Mouse (Mus musculus) MEL (cell line): ENCODE data around the gene Gsap. TPM values are rescaled to one million over a fixed set of nuclear protein-coding genes. Genes with fewer than 3 reads are reported as not detected.

ENCODE experiments used
- DNase-seq: peaks from one replicate; pipeline ENCODE4 v3.0.0; 2011; ENCODE audit warnings: low read depth, low spot score
- H3K27ac ChIP-seq: 2 replicates; pipeline ENCODE4 v1.5.1; 2012; ENCODE audit warnings: low read depth, mild to moderate bottlenecking, control low read depth, low read length, moderate library complexity; ENCODE audit not compliant: control insufficient read depth
- H3K27me3 ChIP-seq, 2 experiments: fragments of 150-350 bp in 1 of 2; sonication (generic) in 1 of 2; 2 replicates each; pipeline ENCODE4 v1.6.1; 2012; ENCODE audit warnings: low read length in 2 of 2, mild to moderate bottlenecking in 2 of 2, improper control_type of control experiment in 1 of 2, moderate library complexity in 1 of 2; ENCODE audit not compliant: insufficient read depth in 2 of 2, control insufficient read depth in 1 of 2
- H3K36me3 ChIP-seq, 2 experiments: 2 replicates each; pipeline ENCODE4 v1.6.1; 2012 to 2014; ENCODE audit warnings: low read length in 2 of 2, improper control_type of control experiment in 1 of 2, inconsistent platforms in 1 of 2, mild to moderate bottlenecking in 1 of 2; ENCODE audit not compliant: insufficient read depth in 2 of 2, control insufficient read depth in 1 of 2
- H3K4me1 ChIP-seq, 2 experiments: fragments of 150-350 bp in 1 of 2; sonication (generic) in 1 of 2; 2 replicates each; pipeline ENCODE4 v1.6.1; 2012; ENCODE audit warnings: low read length in 2 of 2, improper control_type of control experiment in 1 of 2, mild to moderate bottlenecking in 1 of 2; ENCODE audit not compliant: insufficient read depth in 2 of 2, control insufficient read depth in 1 of 2
- H3K4me3 ChIP-seq, 2 experiments: fragments of 150-350 bp in 1 of 2; sonication (generic) in 1 of 2; 2 replicates each; pipeline ENCODE4 v1.5.1; 2012; ENCODE audit warnings: low read depth in 2 of 2, low read length in 2 of 2, mild to moderate bottlenecking in 2 of 2, moderate library complexity in 2 of 2, control low read depth in 1 of 2, improper control_type of control experiment in 1 of 2; ENCODE audit not compliant: control insufficient read depth in 1 of 2, insufficient read depth in 1 of 2
- H3K79me2 ChIP-seq: 2 replicates; pipeline ENCODE4 v1.6.1; 2012; ENCODE audit warnings: mild to moderate bottlenecking, low read length, moderate library complexity; ENCODE audit not compliant: control insufficient read depth, poor library complexity, insufficient read depth
- H3K9ac ChIP-seq: 2 replicates; pipeline ENCODE4 v1.6.1; 2012; ENCODE audit warnings: low read depth, mild to moderate bottlenecking, control low read depth, low read length, moderate library complexity; ENCODE audit not compliant: control insufficient read depth, poor library complexity, severe bottlenecking
- H3K9me3 ChIP-seq: fragments of 150-350 bp; sonication (generic); replicated peaks from 2 replicates; pipeline ENCODE4 v1.6.1; 2012; ENCODE audit warnings: mild to moderate bottlenecking, low read length, improper control_type of control experiment, moderate library complexity; ENCODE audit not compliant: insufficient read depth
- BHLHE40 ChIP-seq: IDR thresholded peaks from 2 replicates; pipeline ENCODE4 v1.6.1; 2012; ENCODE audit warnings: low read depth, mild to moderate bottlenecking, inconsistent platforms, low read length, improper control_type of control experiment, borderline replicate concordance
- CHD1 ChIP-seq: IDR thresholded peaks from 2 replicates; pipeline ENCODE4 v1.6.1; 2012; ENCODE audit warnings: low read depth, mild to moderate bottlenecking, inconsistent platforms, low read length, improper control_type of control experiment
- CHD2 ChIP-seq: IDR thresholded peaks from 2 replicates; pipeline ENCODE4 v1.6.1; 2011; ENCODE audit warnings: low read length, improper control_type of control experiment
- CTCF ChIP-seq, 3 experiments: IDR thresholded peaks in 2 of 3; conservative IDR thresholded peaks in 1 of 3; 2 replicates each; pipeline ENCODE4 v1.5.1; 2011 to 2012; ENCODE audit warnings: low read length in 3 of 3, low read depth in 2 of 3, mild to moderate bottlenecking in 2 of 3, improper control_type of control experiment in 1 of 3, inconsistent platforms in 1 of 3, mixed read lengths in 1 of 3, moderate library complexity in 1 of 3; ENCODE audit not compliant: control insufficient read depth in 1 of 3, insufficient read depth in 1 of 3, poor library complexity in 1 of 3, severe bottlenecking in 1 of 3
- E2F4 ChIP-seq: IDR thresholded peaks from 2 replicates; pipeline ENCODE4 v1.6.1; 2011; ENCODE audit warnings: low read depth, low read length, improper control_type of control experiment, borderline replicate concordance
- ELF1 ChIP-seq: IDR thresholded peaks from 2 replicates; pipeline ENCODE4 v1.6.1; 2014; ENCODE audit warnings: low read depth, mild to moderate bottlenecking, inconsistent platforms, low read length, improper control_type of control experiment, moderate library complexity
- EP300 ChIP-seq, 2 experiments: IDR thresholded peaks; 2 replicates each; pipeline ENCODE4 v1.6.1; 2011; ENCODE audit warnings: improper control_type of control experiment in 2 of 2, low read length in 2 of 2, low read depth in 1 of 2, mild to moderate bottlenecking in 1 of 2
- ETS1 ChIP-seq: IDR thresholded peaks from 2 replicates; pipeline ENCODE4 v1.6.1; 2012; ENCODE audit warnings: low read depth, mild to moderate bottlenecking, inconsistent platforms, low read length, improper control_type of control experiment, moderate library complexity
- GABPA ChIP-seq: IDR thresholded peaks from 2 replicates; pipeline ENCODE4 v1.6.1; 2012; ENCODE audit warnings: low read depth, mild to moderate bottlenecking, inconsistent platforms, low read length, improper control_type of control experiment, moderate library complexity
- GATA1 ChIP-seq: IDR thresholded peaks from 2 replicates; pipeline ENCODE4 v1.6.1; 2011; ENCODE audit warnings: low read depth, low read length, improper control_type of control experiment
- HCFC1 ChIP-seq: IDR thresholded peaks from 2 replicates; pipeline ENCODE4 v1.6.1; 2012; ENCODE audit warnings: low read depth, mild to moderate bottlenecking, inconsistent platforms, low read length, improper control_type of control experiment, moderate library complexity
- JUND ChIP-seq: IDR thresholded peaks from 2 replicates; pipeline ENCODE4 v1.6.1; 2011; ENCODE audit warnings: low read depth, mild to moderate bottlenecking, improper control_type of control experiment, low read length
- KAT2A ChIP-seq: conservative IDR thresholded peaks from 2 replicates; pipeline ENCODE4 v1.6.1; 2012; ENCODE audit warnings: low read depth, low read length, improper control_type of control experiment, inconsistent platforms
- MAFK ChIP-seq: IDR thresholded peaks from 2 replicates; pipeline ENCODE4 v1.6.1; 2011; ENCODE audit warnings: low read depth, mild to moderate bottlenecking, low read length, improper control_type of control experiment, borderline replicate concordance
- MAX ChIP-seq: IDR thresholded peaks from 2 replicates; pipeline ENCODE4 v1.6.1; 2011; ENCODE audit warnings: low read length, improper control_type of control experiment
- MAZ ChIP-seq: IDR thresholded peaks from 2 replicates; pipeline ENCODE4 v1.6.1; 2012; ENCODE audit warnings: low read depth, mild to moderate bottlenecking, inconsistent platforms, low read length, improper control_type of control experiment
- MEF2A ChIP-seq: IDR thresholded peaks from 2 replicates; pipeline ENCODE4 v1.6.1; 2014; ENCODE audit warnings: low read depth, mild to moderate bottlenecking, inconsistent platforms, low read length, improper control_type of control experiment; ENCODE audit not compliant: poor library complexity, insufficient replicate concordance, severe bottlenecking; ENCODE audit errors: extremely low read depth
- MXI1 ChIP-seq: IDR thresholded peaks from 2 replicates; pipeline ENCODE4 v1.6.1; 2011; ENCODE audit warnings: mild to moderate bottlenecking, low read depth, low read length, improper control_type of control experiment
- MYC ChIP-seq: IDR thresholded peaks from 2 replicates; pipeline ENCODE4 v1.6.1; 2011; ENCODE audit warnings: low read depth, mild to moderate bottlenecking, low read length, improper control_type of control experiment, moderate library complexity
- NELFE ChIP-seq: IDR thresholded peaks from 2 replicates; pipeline ENCODE4 v1.6.1; 2011; ENCODE audit warnings: low read depth, low read length, improper control_type of control experiment
- NRF1 ChIP-seq: IDR thresholded peaks from 2 replicates; pipeline ENCODE4 v1.6.1; 2014; ENCODE audit warnings: low read depth, mild to moderate bottlenecking, inconsistent platforms, low read length, improper control_type of control experiment, moderate library complexity; ENCODE audit not compliant: poor library complexity, insufficient read depth, severe bottlenecking
- POLR2A ChIP-seq, 2 experiments: IDR thresholded peaks; 2 replicates each; pipeline ENCODE4 v1.6.1; 2011 to 2012; ENCODE audit warnings: low read length in 2 of 2, mild to moderate bottlenecking in 2 of 2, control low read depth in 1 of 2, improper control_type of control experiment in 1 of 2, low read depth in 1 of 2, moderate library complexity in 1 of 2; ENCODE audit not compliant: control insufficient read depth in 1 of 2, insufficient read depth in 1 of 2, poor library complexity in 1 of 2
- POLR2AphosphoS2 ChIP-seq: IDR thresholded peaks from 2 replicates; pipeline ENCODE4 v1.6.1; 2011; ENCODE audit warnings: low read length, improper control_type of control experiment
- POLR2AphosphoS5 ChIP-seq: IDR thresholded peaks from 2 replicates; pipeline ENCODE4 v1.6.1; 2012; ENCODE audit warnings: low read depth, borderline replicate concordance, mild to moderate bottlenecking, inconsistent platforms, low read length, moderate library complexity, mixed read lengths
- RAD21 ChIP-seq: IDR thresholded peaks from 2 replicates; pipeline ENCODE4 v1.6.1; 2011; ENCODE audit warnings: mild to moderate bottlenecking, low read depth, low read length, improper control_type of control experiment
- RCOR1 ChIP-seq: IDR thresholded peaks from 2 replicates; pipeline ENCODE4 v1.6.1; 2012; ENCODE audit warnings: low read depth, mild to moderate bottlenecking, inconsistent platforms, low read length, improper control_type of control experiment
- SIN3A ChIP-seq: IDR thresholded peaks from 2 replicates; pipeline ENCODE4 v1.6.1; 2012; ENCODE audit warnings: low read length, improper control_type of control experiment, inconsistent platforms
- SMC3 ChIP-seq: IDR thresholded peaks from 2 replicates; pipeline ENCODE4 v1.6.1; 2011; ENCODE audit warnings: low read depth, low read length, improper control_type of control experiment
- TAL1 ChIP-seq: IDR thresholded peaks from 2 replicates; pipeline ENCODE4 v1.6.1; 2012; ENCODE audit warnings: mild to moderate bottlenecking, inconsistent platforms, low read length, moderate library complexity, mixed read lengths
- TBP ChIP-seq: IDR thresholded peaks from 2 replicates; pipeline ENCODE4 v1.8.0; 2011; ENCODE audit warnings: low read depth, low read length, improper control_type of control experiment
- TCF12 ChIP-seq: IDR thresholded peaks from 2 replicates; pipeline ENCODE4 v1.6.1; 2014; ENCODE audit warnings: low read depth, mild to moderate bottlenecking, inconsistent platforms, low read length, improper control_type of control experiment, moderate library complexity
- UBTF ChIP-seq: IDR thresholded peaks from 2 replicates; pipeline ENCODE4 v1.6.1; 2012; ENCODE audit warnings: low read depth, mild to moderate bottlenecking, inconsistent platforms, low read length, improper control_type of control experiment, moderate library complexity, borderline replicate concordance; ENCODE audit not compliant: insufficient read depth
- USF1 ChIP-seq: IDR thresholded peaks from 2 replicates; pipeline ENCODE4 v1.6.1; 2014; ENCODE audit warnings: low read depth, mild to moderate bottlenecking, inconsistent platforms, low read length, improper control_type of control experiment, moderate library complexity
- USF2 ChIP-seq, 2 experiments: IDR thresholded peaks; 2 replicates each; pipeline ENCODE4 v1.6.1; 2011 to 2012; ENCODE audit warnings: improper control_type of control experiment in 2 of 2, low read length in 2 of 2, borderline replicate concordance in 1 of 2, inconsistent platforms in 1 of 2, low read depth in 1 of 2, mild to moderate bottlenecking in 1 of 2; ENCODE audit not compliant: insufficient read depth in 1 of 2
- ZC3H11A ChIP-seq: IDR thresholded peaks from 2 replicates; pipeline ENCODE4 v1.6.1; 2012; ENCODE audit warnings: low read depth, mild to moderate bottlenecking, inconsistent platforms, low read length, improper control_type of control experiment
- ZKSCAN1 ChIP-seq: IDR thresholded peaks from 2 replicates; pipeline ENCODE4 v1.6.1; 2012; ENCODE audit warnings: low read depth, mild to moderate bottlenecking, inconsistent platforms, low read length, improper control_type of control experiment, moderate library complexity
- ZMIZ1 ChIP-seq: IDR thresholded peaks from 2 replicates; pipeline ENCODE4 v1.6.1; 2012; ENCODE audit warnings: low read depth, mild to moderate bottlenecking, inconsistent platforms, low read length, improper control_type of control experiment, moderate library complexity
- ZNF384 ChIP-seq: IDR thresholded peaks from 2 replicates; pipeline ENCODE4 v1.6.1; 2012; ENCODE audit warnings: low read depth, mild to moderate bottlenecking, inconsistent platforms, low read length, improper control_type of control experiment
- polyA plus RNA-seq, 2 experiments: library from polyadenylated mRNA; stranded (reverse) in 1 of 2; unstranded in 1 of 2; fragments of >175 nt in 1 of 2; fragments of >200 nt in 1 of 2; gene quantifications; 2 replicates each; pipeline versions ENCODE4 v1.2.1 to v1.2.4; 2012; ENCODE audit warnings: low replicate concordance in 2 of 2, low read depth in 1 of 2; ENCODE audit not compliant: insufficient read length in 2 of 2, insufficient read depth in 1 of 2, missing spikeins in 1 of 2
- total RNA-seq: library from RNA; depleted of rRNA; stranded (reverse); fragments of 300-350 nt; gene quantifications from 2 replicates; pipeline ENCODE4 v1.2.3, GENCODE M21; 2012

The Gsap gene
- total and polyA plus RNA-seq, 3 experiments, result 0.19 to 0.22 TPM; not detected in 1

- H3K36me3 ChIP-seq, result peaks cover 0 to 7% of the 10 kb centered on the region in 2 experiments; a peak in 2 of 4 replicates
- H3K9me3 ChIP-seq, result no peaks in the 10 kb centered on the region
- peak overlapping the region; percentile 8; the same call in 1 of the 2 replicates for H3K27ac ChIP-seq
- H3K4me1 ChIP-seq, result peaks cover 11 to 18% of the 10 kb centered on the region in 2 experiments
- H3K79me2 ChIP-seq, result no peaks in the 10 kb centered on the region
- no peak overlapping the region for H3K9ac ChIP-seq
- peak; percentile 73 for DNase-seq
- no peaks in the 10 kb centered on the region for H3K27me3 ChIP-seq
- H3K4me3 ChIP-seq, result no peak overlapping the region
- no peak for TF ChIP-seq USF1
- TF ChIP-seq ZKSCAN1, result no peak
- no peak for TF ChIP-seq ZNF384
- peak; percentile 21; the same call in 1 of the 2 replicates for TF ChIP-seq RCOR1
- TF ChIP-seq CTCF (IDR thresholded peaks at IDR 0.05 in 2 of 3, conservative IDR thresholded peaks at IDR 0.05 in 1 of 3; ENCODE audit: control insufficient read depth in 1 of 3, insufficient read depth in 1 of 3, low read depth in 2 of 3, low read length in 3 of 3, poor library complexity in 1 of 3, severe bottlenecking in 1 of 3), result no peak
- TF ChIP-seq UBTF, result no peak
- TF ChIP-seq USF2 (IDR thresholded peaks at IDR 0.05; ENCODE audit: borderline replicate concordance in 1 of 2, insufficient read depth in 1 of 2, low read depth in 1 of 2, low read length in 2 of 2), result no peak
- TF ChIP-seq MYC, result no peak
- no peak for TF ChIP-seq NELFE
- TF ChIP-seq POLR2AphosphoS2, result no peak
- no peak for TF ChIP-seq POLR2AphosphoS5
- TF ChIP-seq TAL1, result peak; percentile 38; the same call in 1 of the 2 replicates
- 0 out of 2 replicates have a peak, but pooled peaks have one; percentile 13 for TF ChIP-seq ETS1
- TF ChIP-seq NRF1, result no peak
- no peak for TF ChIP-seq TBP
- no peak for TF ChIP-seq MAX
- no peak for TF ChIP-seq JUND
- no peak for TF ChIP-seq MAFK
- no peak for TF ChIP-seq E2F4
- no peak for TF ChIP-seq ZMIZ1
- no peak for TF ChIP-seq BHLHE40
- peak; percentile 59 for TF ChIP-seq GATA1
- no peak for TF ChIP-seq SIN3A
- no peak for TF ChIP-seq ZC3H11A
- peak; percentile 66 to 75; a peak in 3 of 4 replicates for TF ChIP-seq EP300 (IDR thresholded peaks at IDR 0.05; ENCODE audit: low read depth in 1 of 2, low read length in 2 of 2)
- no peak for TF ChIP-seq RAD21
- TF ChIP-seq MXI1, result no peak
- TF ChIP-seq KAT2A, result no peak
- no peak for TF ChIP-seq MEF2A
- no peak for TF ChIP-seq CHD2
- TF ChIP-seq ELF1, result no peak
- TF ChIP-seq HCFC1, result no peak
- TF ChIP-seq POLR2A (IDR thresholded peaks at IDR 0.05; ENCODE audit: control insufficient read depth in 1 of 2, insufficient read depth in 1 of 2, low read depth in 1 of 2, low read length in 2 of 2, poor library complexity in 1 of 2), result no peak
- TF ChIP-seq SMC3, result 0 out of 2 replicates have a peak, but pooled peaks have one; percentile 13
- no peak for TF ChIP-seq MAZ
- TF ChIP-seq TCF12, result peak; percentile 25; the same call in 1 of the 2 replicates
- TF ChIP-seq GABPA, result no peak
- TF ChIP-seq CHD1, result no peak
Measured at GRCm38 (mm10) chr5:21332119-21332518, 146.1 kb downstream of the Gsap start.
